Mouse (Mus musculus): ENCODE data around the gene Rpl13a.

Gene Rpl13a

GRCm38 (mm10) chr7:45086084-45086483 lies 42.5 kb downstream of the Rpl13a start:
- DNase-seq: no peak

- no peak for DNase-seq
Observed at GRCm38 (mm10) chr7:45083300-45083890, 45.2 kb downstream of the Rpl13a start.

GRCm38 (mm10) chr7:45082401-45083299 lies 45.9 kb downstream of the Rpl13a start:
- peak; percentile 76 for DNase-seq

GRCm38 (mm10) chr7:45081016-45081415 lies 47.5 kb downstream of the Rpl13a start:
- DNase-seq: no peak

GRCm38 (mm10) chr7:45079856-45080255 lies 48.7 kb downstream of the Rpl13a start:
- DNase-seq: peak; percentile 97

GRCm38 (mm10) chr7:45078513-45078912 lies 50.0 kb downstream of the Rpl13a start:
- peak; percentile 88 for DNase-seq

GRCm38 (mm10) chr7:45077829-45078228 lies 50.7 kb downstream of the Rpl13a start:
- no peak for DNase-seq

GRCm38 (mm10) chr7:45077322-45077721 lies 51.2 kb downstream of the Rpl13a start:
- no peak for DNase-seq

GRCm38 (mm10) chr7:45076501-45076900 lies 52.1 kb downstream of the Rpl13a start:
- no peak for DNase-seq

Data from lung, postnatal 36 days (tissue).